Mouse (Mus musculus) midbrain, embryonic 12.5 days (tissue): Measurements from ENCODE around the gene Lrrc51. TPM values are rescaled to one million over a fixed set of nuclear protein-coding genes. Genes with fewer than 3 reads are reported as not detected.
"Not testable (repeated sequence)": the region's sequence is repeated elsewhere in the genome, so short reads cannot be mapped to it uniquely, and the experiment has no call there.

Experiments
- ATAC-seq: fragments of 200-750 bp; cut with Nextera tagmentation; 2 replicates; pipeline ENCODE4 v1.8.0; 2017; ENCODE audit warnings: low read depth, moderate TSS enrichment, moderate library complexity; ENCODE audit not compliant: low FRiP score
- H3K27ac ChIP-seq: fragments of 300-500 bp; sonication (generic); replicated peaks from 2 replicates; pipeline ENCODE4 v1.5.1; 2016; ENCODE audit warnings: mild to moderate bottlenecking
- H3K27me3 ChIP-seq: fragments of 300-500 bp; sonication (generic); 2 replicates; pipeline ENCODE4 v1.6.1; 2016; ENCODE audit warnings: mild to moderate bottlenecking
- H3K36me3 ChIP-seq: fragments of 300-500 bp; sonication (generic); 2 replicates; pipeline ENCODE4 v1.6.1; 2016
- H3K4me1 ChIP-seq: fragments of 300-500 bp; sonication (generic); 2 replicates; pipeline ENCODE4 v1.6.1; 2016
- H3K4me2 ChIP-seq: fragments of 300-500 bp; sonication (generic); replicated peaks from 2 replicates; pipeline ENCODE4 v1.6.1; 2016; ENCODE audit warnings: mild to moderate bottlenecking, moderate library complexity
- H3K4me3 ChIP-seq: fragments of 300-500 bp; sonication (generic); 2 replicates; pipeline ENCODE4 v1.5.1; 2016; ENCODE audit warnings: mild to moderate bottlenecking
- H3K9ac ChIP-seq: fragments of 300-500 bp; sonication (generic); replicated peaks from 2 replicates; pipeline ENCODE4 v1.6.1; 2016; ENCODE audit warnings: mild to moderate bottlenecking, moderate library complexity
- H3K9me3 ChIP-seq: fragments of 300-500 bp; sonication (generic); 2 replicates; pipeline ENCODE4 v1.6.1; 2016; ENCODE audit warnings: mild to moderate bottlenecking
- whole genome bisulfite sequencing: fragments of 180-500 bp; shearing (Covaris S2); methylation state at CpG from one replicate; pipeline ENCODE4 v1.1.7; 2016; 5-methylcytosine and 5-hydroxymethylcytosine counted together
- polyA plus RNA-seq: library from polyadenylated mRNA; unstranded; fragments of >200 nt; fragmentation: Nextera tagmentation; extraction: Ambion mirVana; gene quantifications from 2 replicates; pipeline ENCODE4 v1.2.1, GENCODE M21; 2016

Lrrc51 gene
- polyA plus RNA-seq, 1 experiment from 2014 or later: 6.5 TPM

GRCm38 (mm10) chr7:101963621-101964020, 29.9 kb upstream of the Lrrc51 start:
- 100% methylated on average over 2 of the region's 2 CpGs for WGBS

DNA sequence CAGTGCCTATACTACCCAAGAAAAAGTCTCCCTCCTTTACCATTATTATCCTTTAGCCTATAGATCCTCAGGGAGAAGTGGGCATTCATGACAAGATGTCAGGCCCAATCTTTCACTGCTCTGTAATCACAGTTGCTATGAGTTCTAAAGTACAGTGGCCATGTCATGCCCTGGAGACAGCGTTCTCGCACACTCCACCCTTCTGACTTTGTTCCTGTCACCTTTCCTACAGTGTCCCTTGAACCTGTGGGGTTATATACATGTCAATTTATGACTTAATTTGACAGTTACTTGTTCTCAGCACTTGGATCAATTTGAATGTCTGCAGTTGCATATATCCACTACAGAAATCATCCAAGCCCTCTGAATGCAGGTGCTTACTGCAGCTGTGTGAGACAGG, 29.1 kb upstream of the Lrrc51 start:
- Histone ChIP-seq H3K9ac (no peak overlapping the region), H3K27me3 (no peaks in the 10 kb centered on the region), H3K36me3 (no peaks in the 10 kb centered on the region), H3K4me1 (no peaks in the 10 kb centered on the region; the same call in 1 of the 2 replicates), H3K27ac (no peak overlapping the region), H3K9me3 (no peaks in the 10 kb centered on the region), H3K4me3 (no peak overlapping the region), H3K4me2 (no peak overlapping the region)
- WGBS: 98% methylated on average over 2 of the region's 2 CpGs
- ATAC-seq: no peak

More at GRCm38 (mm10) chr7:101963621-101964020, 29.9 kb upstream of the Lrrc51 start:
- Histone ChIP-seq H3K9me3 (no peaks in the 10 kb centered on the region), H3K4me2 (no peak overlapping the region), H3K9ac (no peak overlapping the region), H3K27ac (no peak overlapping the region), H3K4me1 (peaks cover 4% of the 10 kb centered on the region), H3K36me3 (no peaks in the 10 kb centered on the region), H3K4me3 (no peak overlapping the region), H3K27me3 (no peaks in the 10 kb centered on the region)
- ATAC-seq: no peak

DNA sequence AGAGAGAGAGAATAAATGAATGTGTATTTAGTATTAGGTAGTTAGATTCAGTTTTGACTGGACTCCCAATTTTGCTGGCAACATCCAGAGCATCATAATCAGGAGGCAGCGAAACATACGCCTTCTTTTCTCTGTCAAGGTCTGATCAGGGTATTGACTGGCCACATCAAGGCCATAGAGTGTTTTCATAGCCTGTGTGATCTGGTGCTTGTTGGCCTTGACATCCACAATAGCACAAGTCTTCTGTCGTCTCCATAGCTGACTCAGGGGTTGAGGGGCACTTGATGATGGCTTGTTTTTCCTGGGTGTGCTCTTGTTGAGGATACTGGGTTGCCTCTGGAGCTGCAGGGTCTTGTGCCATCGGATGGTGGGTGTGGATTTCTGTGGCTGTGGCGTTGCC, 23.2 kb upstream of the Lrrc51 start:
- no peaks in the 10 kb centered on the region; the same call in 1 of the 2 replicates for H3K4me1 ChIP-seq
- H3K4me2 ChIP-seq: no peak overlapping the region
- no peak overlapping the region for H3K9ac ChIP-seq
- H3K27me3 ChIP-seq: no peaks in the 10 kb centered on the region
- no peak overlapping the region for H3K27ac ChIP-seq
- H3K9me3 ChIP-seq: no peaks in the 10 kb centered on the region
- no peak overlapping the region for H3K4me3 ChIP-seq
- no peaks in the 10 kb centered on the region; the same call in 1 of the 2 replicates for H3K36me3 ChIP-seq
- ATAC-seq: no peak
- WGBS: 96% methylated on average over 5 of the region's 5 CpGs

DNA sequence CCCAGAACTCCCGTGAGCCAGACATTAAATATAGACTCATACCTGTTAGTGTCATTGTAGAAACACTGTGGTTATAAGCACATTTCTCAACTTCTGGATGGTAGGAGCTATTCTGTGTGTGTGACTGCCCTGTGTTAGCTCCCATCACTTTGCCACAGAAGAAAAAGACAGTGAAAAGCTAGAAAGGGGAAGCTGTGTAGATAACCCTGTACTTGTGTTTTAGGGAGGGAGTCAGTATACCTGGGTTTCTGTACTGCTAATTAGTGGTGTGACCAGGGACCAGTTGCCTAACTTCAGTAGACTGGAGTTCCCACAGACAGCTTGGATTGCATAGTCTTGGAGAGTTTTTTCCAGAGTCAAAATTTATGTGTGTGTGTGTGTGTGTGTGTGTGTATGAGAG, 22.8 kb upstream of the Lrrc51 start:
- no peak for ATAC-seq
- H3K4me2 ChIP-seq: no peak overlapping the region
- H3K9ac ChIP-seq: no peak overlapping the region
- H3K27ac ChIP-seq: no peak overlapping the region
- no peaks in the 10 kb centered on the region for H3K9me3 ChIP-seq
- WGBS: 94% methylated on average over 1 of the region's 1 CpGs
- H3K27me3 ChIP-seq: no peaks in the 10 kb centered on the region
- H3K36me3 ChIP-seq: no peaks in the 10 kb centered on the region; the same call in 1 of the 2 replicates
- H3K4me1 ChIP-seq: no peaks in the 10 kb centered on the region; the same call in 1 of the 2 replicates
- H3K4me3 ChIP-seq: no peak overlapping the region

DNA sequence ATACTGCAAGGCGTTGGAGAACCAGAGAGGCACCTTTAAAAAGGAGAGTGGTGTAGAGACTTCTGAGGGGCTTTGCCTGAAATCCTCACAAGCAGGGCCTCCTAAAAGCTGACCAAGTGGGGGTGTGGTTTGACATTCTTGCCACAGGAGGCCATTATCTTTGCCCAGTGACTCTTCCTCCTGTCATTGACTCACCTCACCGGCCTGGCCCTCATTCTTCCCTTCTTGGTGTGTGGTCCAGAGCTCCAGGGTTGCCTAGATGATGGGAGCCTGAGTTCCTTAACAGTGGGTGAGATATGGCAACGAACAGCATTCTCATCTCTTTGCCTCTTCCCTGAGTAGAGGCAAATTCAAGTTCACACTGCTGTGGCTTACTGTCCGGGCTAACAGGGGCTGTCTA, 22.2 kb upstream of the Lrrc51 start:
- H3K4me2 ChIP-seq: no peak overlapping the region
- no peak overlapping the region for H3K27ac ChIP-seq
- no peaks in the 10 kb centered on the region; the same call in 1 of the 2 replicates for H3K4me1 ChIP-seq
- WGBS: 59% methylated on average over 4 of the region's 4 CpGs
- H3K27me3 ChIP-seq: no peaks in the 10 kb centered on the region
- no peak for ATAC-seq
- no peak overlapping the region for H3K9ac ChIP-seq
- no peaks in the 10 kb centered on the region for H3K9me3 ChIP-seq
- no peaks in the 10 kb centered on the region; the same call in 1 of the 2 replicates for H3K36me3 ChIP-seq
- H3K4me3 ChIP-seq: no peak overlapping the region

- Histone ChIP-seq H3K9me3 (no peaks in the 10 kb centered on the region), H3K27ac (no peak overlapping the region), H3K4me1 (no peaks in the 10 kb centered on the region; the same call in 1 of the 2 replicates), H3K9ac (no peak overlapping the region), H3K4me3 (no peak overlapping the region), H3K36me3 (no peaks in the 10 kb centered on the region; the same call in 1 of the 2 replicates), H3K27me3 (no peaks in the 10 kb centered on the region), H3K4me2 (no peak overlapping the region)
- ATAC-seq: no peak
- WGBS: 95% methylated on average over 2 of the region's 2 CpGs
These were observed 21.6 kb upstream of the Lrrc51 start for GRCm38 (mm10) chr7:101955276-101955675.

- 92% methylated on average over 2 of the region's 2 CpGs for WGBS
- H3K9me3 ChIP-seq: no peaks in the 10 kb centered on the region
- H3K4me1 ChIP-seq: no peaks in the 10 kb centered on the region
- H3K27ac ChIP-seq: no peak overlapping the region
- no peaks in the 10 kb centered on the region for H3K27me3 ChIP-seq
- no peak overlapping the region for H3K9ac ChIP-seq
- H3K4me3 ChIP-seq: no peak overlapping the region
- H3K36me3 ChIP-seq: no peaks in the 10 kb centered on the region; the same call in 1 of the 2 replicates
- no peak for ATAC-seq
- no peak overlapping the region for H3K4me2 ChIP-seq
These were observed 20.5 kb upstream of the Lrrc51 start for GRCm38 (mm10) chr7:101954163-101954562.

DNA sequence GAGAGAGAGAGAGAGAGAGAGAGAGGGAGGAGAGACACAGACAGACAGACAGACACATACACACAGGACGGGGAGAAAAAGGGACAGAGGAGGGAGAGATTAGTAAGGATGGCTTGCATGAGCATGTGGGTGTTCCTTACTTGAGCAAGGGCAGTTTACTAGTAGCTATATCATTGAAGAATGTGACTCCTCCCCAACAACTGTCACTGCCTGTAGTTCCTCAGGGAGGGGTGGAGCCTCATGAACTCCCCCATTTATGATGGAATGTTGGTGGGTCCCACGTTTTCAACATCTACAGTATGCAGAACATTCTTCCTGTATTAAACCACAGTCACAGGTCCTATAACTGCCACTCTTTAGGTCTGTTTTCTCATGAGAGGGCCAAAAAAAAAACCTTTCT, 18.4 kb upstream of the Lrrc51 start:
- Histone ChIP-seq H3K27ac (no peak overlapping the region), H3K27me3 (no peaks in the 10 kb centered on the region), H3K9me3 (no peaks in the 10 kb centered on the region), H3K4me1 (no peaks in the 10 kb centered on the region), H3K4me3 (no peak overlapping the region), H3K9ac (no peak overlapping the region), H3K4me2 (no peak overlapping the region), H3K36me3 (no peaks in the 10 kb centered on the region; the same call in 1 of the 2 replicates)
- no peak for ATAC-seq
- 65% methylated on average over 2 of the region's 2 CpGs for WGBS

DNA sequence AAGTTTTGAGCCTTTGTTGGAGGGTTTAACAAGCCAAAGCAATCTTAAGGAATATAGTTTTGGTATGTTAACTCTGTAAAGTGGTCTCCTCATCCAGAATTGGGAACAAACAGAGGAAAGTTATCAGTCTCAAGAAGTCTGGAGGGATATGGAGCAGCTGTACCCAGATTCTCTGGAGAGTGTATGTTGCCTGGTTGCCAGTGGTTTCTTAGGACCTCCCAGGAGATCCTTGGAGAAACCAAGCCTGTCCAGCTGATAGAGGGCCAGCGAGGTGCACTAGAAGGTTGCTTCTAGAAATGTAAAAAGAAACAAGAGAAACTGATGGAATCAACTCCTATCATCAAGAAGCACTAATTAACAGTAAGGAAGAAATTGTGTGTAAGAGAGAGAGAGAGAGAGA, 18.0 kb upstream of the Lrrc51 start:
- no peak for ATAC-seq
- Histone ChIP-seq H3K4me2 (no peak overlapping the region), H3K9ac (no peak overlapping the region), H3K27me3 (no peaks in the 10 kb centered on the region), H3K36me3 (no peaks in the 10 kb centered on the region; the same call in 1 of the 2 replicates), H3K4me3 (no peak overlapping the region), H3K9me3 (no peaks in the 10 kb centered on the region), H3K27ac (no peak overlapping the region), H3K4me1 (no peaks in the 10 kb centered on the region)
- WGBS: 93% methylated on average over 1 of the region's 1 CpGs

DNA sequence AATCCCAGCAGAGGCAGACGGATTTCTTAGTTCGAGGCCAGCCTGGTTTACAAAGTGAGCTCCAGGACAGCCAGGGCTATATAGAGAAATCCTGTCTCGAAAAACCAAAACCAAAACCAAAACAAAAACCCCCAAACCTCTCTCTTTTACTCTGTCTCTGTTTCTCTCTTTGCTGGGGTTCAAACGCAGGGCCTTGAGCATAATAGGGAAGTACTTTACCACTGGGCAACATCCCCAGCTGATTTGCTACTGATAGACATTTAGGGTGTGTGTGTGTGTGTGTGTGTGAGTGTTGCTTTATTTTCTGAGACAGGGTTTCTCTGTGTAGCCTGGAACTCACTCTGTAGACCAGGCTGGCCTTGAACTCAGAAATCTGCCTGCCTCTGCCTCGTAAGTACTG, 15.3 kb upstream of the Lrrc51 start:
- not testable (repeated sequence) for ATAC-seq

GRCm38 (mm10) chr7:101939758-101940157, 6.1 kb upstream of the Lrrc51 start:
- Histone ChIP-seq H3K9ac (no peak overlapping the region), H3K4me1 (peaks cover 12% of the 10 kb centered on the region), H3K27me3 (no peaks in the 10 kb centered on the region), H3K9me3 (no peaks in the 10 kb centered on the region), H3K27ac (no peak overlapping the region), H3K4me3 (no peak overlapping the region), H3K36me3 (peaks cover 2% of the 10 kb centered on the region; the same call in 1 of the 2 replicates), H3K4me2 (no peak overlapping the region)
- 92% methylated on average over 4 of the region's 4 CpGs for WGBS
- ATAC-seq: no peak

More for the DNA sequence above, 15.3 kb upstream of the Lrrc51 start:
- H3K27me3 ChIP-seq, H3K9me3 ChIP-seq, H3K27ac ChIP-seq, H3K4me3 ChIP-seq, H3K36me3 ChIP-seq, H3K4me2 ChIP-seq, H3K4me1 ChIP-seq, H3K9ac ChIP-seq: not testable (repeated sequence)
- 92% methylated on average over 5 of the region's 5 CpGs for WGBS

- WGBS: 98% methylated on average over 2 of the region's 2 CpGs
- H3K4me2 ChIP-seq: no peak overlapping the region
- H3K27ac ChIP-seq: no peak overlapping the region
- no peak overlapping the region for H3K4me3 ChIP-seq
- no peaks in the 10 kb centered on the region for H3K9me3 ChIP-seq
- peaks cover 16% of the 10 kb centered on the region for H3K4me1 ChIP-seq
- H3K27me3 ChIP-seq: no peaks in the 10 kb centered on the region
- no peak overlapping the region for H3K9ac ChIP-seq
- H3K36me3 ChIP-seq: peaks cover 2% of the 10 kb centered on the region; the same call in 1 of the 2 replicates
- no peak for ATAC-seq
These were observed 4.7 kb upstream of the Lrrc51 start for GRCm38 (mm10) chr7:101938348-101938747.

DNA sequence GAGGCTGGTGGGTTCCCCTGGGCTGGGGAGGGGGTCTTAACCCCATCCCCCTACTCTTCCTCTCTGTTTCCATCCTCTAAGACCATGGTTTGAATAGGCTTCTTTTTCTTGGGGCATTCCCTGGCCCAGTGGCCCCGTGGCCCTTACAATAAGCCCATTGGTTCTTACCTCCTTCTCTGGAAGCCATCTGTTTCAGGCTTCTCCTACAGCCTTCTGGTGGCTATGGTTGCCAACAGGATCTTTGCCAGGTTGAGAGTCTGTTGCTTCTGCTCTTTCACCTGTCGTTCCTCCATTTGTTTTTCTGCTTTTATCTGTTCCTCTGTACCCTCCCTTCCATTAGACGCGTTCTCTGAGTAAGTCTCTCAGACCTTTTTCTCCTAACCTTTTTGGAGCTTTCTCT, 3.9 kb upstream of the Lrrc51 start:
- no peak overlapping the region for H3K4me2 ChIP-seq
- H3K4me1 ChIP-seq: peaks cover 22% of the 10 kb centered on the region
- 94% methylated on average over 4 of the region's 4 CpGs for WGBS
- no peaks in the 10 kb centered on the region for H3K9me3 ChIP-seq
- ATAC-seq: no peak
- H3K4me3 ChIP-seq: no peak overlapping the region
- no peak overlapping the region for H3K9ac ChIP-seq
- H3K36me3 ChIP-seq: peaks cover 2% of the 10 kb centered on the region; the same call in 1 of the 2 replicates
- H3K27ac ChIP-seq: no peak overlapping the region
- H3K27me3 ChIP-seq: no peaks in the 10 kb centered on the region
